ENCODE assay signal across 31 mouse cellular contexts in genomic region chr4:120022392-120022791, GRCm38 (mm10). TPM values are rescaled to one million over a fixed set of nuclear protein-coding genes. Genes with fewer than 3 reads are reported as not detected.
DNase-seq lines count a peak whose midpoint lies in the region; ATAC-seq and TF ChIP-seq lines count a peak whose summit lies in the region.
"Had no signal": no experiment of that assay in that cellular context is flagged by ENCODE, and none has a peak within 500 bp of the region (broad histone marks: within the 10 kb centered on the region; RNA-seq: fewer than 3 reads in every experiment).

No protein-coding gene starts in this region.

- no peak for DNase-seq in left cerebral cortex, adult 2 months (ENCODE audit: extremely low spot score in 1 of 2, low spot score in 2 of 2)
- no peak for DNase-seq in left cerebral cortex, adult 8-10 months (ENCODE audit: low spot score in 2 of 2)
- DNase-seq: adrenal gland, postnatal 10 days; adrenal gland, postnatal 36 days; cerebellum, adult 18-20 months; cerebellum, adult 9-10 months; cerebellum, postnatal 14 days; gastrocnemius, postnatal 10 days; gastrocnemius, postnatal 36 days; heart, adult 11 months; heart, postnatal 10 days; heart, postnatal 36 days; kidney, adult 11 months had no signal

- H3K4me1 ChIP-seq in forebrain, embryonic 16.5 days (replicated peaks; ENCODE audit: control insufficient read depth, insufficient read depth, low read length): peaks cover 31% of the 10 kb centered on the region
- H3K4me1 ChIP-seq in forebrain, embryonic 13.5 days: no peaks in the 10 kb centered on the region
- peaks cover 13% of the 10 kb centered on the region for H3K4me1 ChIP-seq in cortical plate, adult 2 months (ENCODE audit: control insufficient read depth, insufficient read depth, low read length)
- H3K4me1 ChIP-seq: embryonic facial prominence, embryonic 13.5 days had no signal

- 56% methylated on average over 3 of the region's 3 CpGs for WGBS in forebrain, embryonic 16.5 days
- 66% methylated on average over 3 of the region's 3 CpGs for WGBS in forebrain, embryonic 13.5 days

- no peaks in the 10 kb centered on the region for H3K36me3 ChIP-seq in forebrain, embryonic 16.5 days (ENCODE audit: control insufficient read depth, insufficient read depth)
- no peaks in the 10 kb centered on the region for H3K36me3 ChIP-seq in forebrain, embryonic 13.5 days (ENCODE audit: poor library complexity, severe bottlenecking)
- H3K36me3 ChIP-seq: embryonic facial prominence, embryonic 13.5 days; forebrain, embryonic 10.5 days; heart, embryonic 12.5 days; heart, embryonic 15.5 days; hindbrain, embryonic 10.5 days; hindbrain, embryonic 13.5 days; intestine, embryonic 15.5 days had no signal

- intact Hi-C loops in left cerebral cortex, adult 2 months (cut with DNase I): loop anchor here (5.0 to 10.0 kb wide), 2 partner anchors 50 to 208 kb away; no protein-coding TSS in a partner anchor

- no peaks in the 10 kb centered on the region for H3K9me3 ChIP-seq in forebrain, embryonic 16.5 days (ENCODE audit: control insufficient read depth, low read length)
- no peaks in the 10 kb centered on the region for H3K9me3 ChIP-seq in forebrain, embryonic 13.5 days (replicated peaks)
- H3K9me3 ChIP-seq: embryonic facial prominence, embryonic 13.5 days; forebrain, embryonic 10.5 days; heart, embryonic 12.5 days; heart, embryonic 15.5 days; hindbrain, embryonic 10.5 days; hindbrain, embryonic 13.5 days; intestine, embryonic 15.5 days had no signal

- no peaks in the 10 kb centered on the region for H3K27me3 ChIP-seq in forebrain, embryonic 16.5 days (replicated peaks; ENCODE audit: control insufficient read depth, insufficient read depth, low read length)
- no peaks in the 10 kb centered on the region for H3K27me3 ChIP-seq in forebrain, embryonic 13.5 days
- H3K27me3 ChIP-seq: embryonic facial prominence, embryonic 13.5 days; hindbrain, embryonic 13.5 days; intestine, embryonic 15.5 days; Patski had no signal

- no peak overlapping the region for H3K9ac ChIP-seq in forebrain, embryonic 16.5 days (replicated peaks; ENCODE audit: low read depth, low read length)
- no peak overlapping the region for H3K9ac ChIP-seq in forebrain, embryonic 13.5 days
- H3K9ac ChIP-seq: embryonic facial prominence, embryonic 13.5 days; heart, embryonic 12.5 days; heart, embryonic 15.5 days; hindbrain, embryonic 13.5 days; intestine, embryonic 15.5 days had no signal

- H3K4me2 ChIP-seq in forebrain, embryonic 16.5 days (ENCODE audit: low read length): no peak overlapping the region
- H3K4me2 ChIP-seq in forebrain, embryonic 13.5 days: no peak overlapping the region
- H3K4me2 ChIP-seq: embryonic facial prominence, embryonic 13.5 days; heart, embryonic 12.5 days; heart, embryonic 15.5 days; hindbrain, embryonic 13.5 days; intestine, embryonic 15.5 days had no signal

- ATAC-seq in forebrain, embryonic 16.5 days: no peak
- ATAC-seq in forebrain, embryonic 13.5 days: no peak
- ATAC-seq in granulocyte monocyte progenitor cell, adult 5-6 weeks (replicated peaks; ENCODE audit: poor library complexity, severe bottlenecking): no peak
- ATAC-seq: CD4-positive, CD25-positive, alpha-beta regulatory T cell, adult 4 months; hindbrain, embryonic 16.5 days; intestine, embryonic 15.5 days; Patski had no signal

- no peak for TF ChIP-seq CTCF in left cerebral cortex, adult 2 months (IDR thresholded peaks at IDR 0.05)
- TF ChIP-seq CTCF in cortical plate, adult 2 months (IDR thresholded peaks at IDR 0.05; ENCODE audit: extremely low read depth, insufficient read depth, low read length): no peak

- H3K27ac ChIP-seq in forebrain, embryonic 16.5 days (ENCODE audit: low read length): peak overlapping the region; percentile 70
- no peak overlapping the region for H3K27ac ChIP-seq in forebrain, embryonic 13.5 days
- H3K27ac ChIP-seq in left cerebral cortex, adult 2 months: peak overlapping the region; percentile 75
- H3K27ac ChIP-seq in cortical plate, adult 2 months (ENCODE audit: insufficient read depth, low read length): peak overlapping the region; percentile 55
- H3K27ac ChIP-seq: embryonic facial prominence, embryonic 13.5 days; forebrain, embryonic 10.5 days; heart, embryonic 15.5 days; hindbrain, embryonic 10.5 days; hindbrain, embryonic 13.5 days; intestine, embryonic 15.5 days had no signal

- no peak for TF ChIP-seq POLR2A in cortical plate, adult 2 months (IDR thresholded peaks at IDR 0.05; ENCODE audit: extremely low read depth, insufficient read depth, low read length)

- no peak overlapping the region for H3K4me3 ChIP-seq in forebrain, embryonic 16.5 days (replicated peaks; ENCODE audit: low read length)
- H3K4me3 ChIP-seq in forebrain, embryonic 13.5 days: no peak overlapping the region
- no peak overlapping the region for H3K4me3 ChIP-seq in left cerebral cortex, adult 2 months
- H3K4me3 ChIP-seq in cortical plate, adult 2 months (ENCODE audit: insufficient read depth, low read length): no peak overlapping the region
- H3K4me3 ChIP-seq: embryonic facial prominence, embryonic 13.5 days; forebrain, embryonic 10.5 days; heart, embryonic 12.5 days; heart, embryonic 15.5 days; hindbrain, embryonic 10.5 days; hindbrain, embryonic 13.5 days; intestine, embryonic 15.5 days had no signal

RNA-seq across cellular contexts. Expression of gene AL607142.1, which starts 42.4 kb away (rescaled TPM):
- not detected in 2 replicates for polyA plus RNA-seq in forebrain, embryonic 16.5 days (2015; fragmentation: Nextera tagmentation; extraction: Ambion mirVana)
- polyA plus RNA-seq in forebrain, embryonic 13.5 days (2015; fragmentation: Nextera tagmentation; extraction: Ambion mirVana): not detected in 2 replicates
- not detected for total RNA-seq in left cerebral cortex, adult 2 months (2021)
- not detected for total RNA-seq in left cerebral cortex, adult 8-10 months (2022)
- not detected in 2 replicates for polyA plus RNA-seq in cortical plate, adult 2 months (2012; rRNA removed)
- total RNA-seq in granulocyte monocyte progenitor cell, adult 5-6 weeks (2014; fragmentation: Nextera tagmentation): not detected in 2 replicates
- not detected in 2 replicates for total RNA-seq in granulocyte monocyte progenitor cell, adult 5-6 weeks (2017)
- total RNA-seq: adrenal gland, adult 18-20 months; adrenal gland, postnatal 10 days; adrenal gland, postnatal 36 days; ES-E14; gastrocnemius, adult 18-20 months; gastrocnemius, postnatal 10 days; gastrocnemius, postnatal 36 days; heart, postnatal 10 days; heart, postnatal 36 days had no signal
- polyA plus RNA-seq: C2C12; CD4-positive, CD25-positive, alpha-beta regulatory T cell, adult 4 months; embryonic facial prominence, embryonic 13.5 days; forebrain, embryonic 10.5 days; heart, embryonic 12.5 days; heart, embryonic 15.5 days; hindbrain, embryonic 10.5 days; hindbrain, embryonic 13.5 days; hindbrain, embryonic 16.5 days; intestine, embryonic 15.5 days; Patski had no signal
